Mouse (Mus musculus): Measurements from ENCODE around the gene Rara. TPM values are rescaled to one million over a fixed set of nuclear protein-coding genes. Genes with fewer than 3 reads are reported as not detected.

Rara gene
- polyA plus RNA-seq, 1 experiment from 2014 or later: 49.8 TPM

DNA sequence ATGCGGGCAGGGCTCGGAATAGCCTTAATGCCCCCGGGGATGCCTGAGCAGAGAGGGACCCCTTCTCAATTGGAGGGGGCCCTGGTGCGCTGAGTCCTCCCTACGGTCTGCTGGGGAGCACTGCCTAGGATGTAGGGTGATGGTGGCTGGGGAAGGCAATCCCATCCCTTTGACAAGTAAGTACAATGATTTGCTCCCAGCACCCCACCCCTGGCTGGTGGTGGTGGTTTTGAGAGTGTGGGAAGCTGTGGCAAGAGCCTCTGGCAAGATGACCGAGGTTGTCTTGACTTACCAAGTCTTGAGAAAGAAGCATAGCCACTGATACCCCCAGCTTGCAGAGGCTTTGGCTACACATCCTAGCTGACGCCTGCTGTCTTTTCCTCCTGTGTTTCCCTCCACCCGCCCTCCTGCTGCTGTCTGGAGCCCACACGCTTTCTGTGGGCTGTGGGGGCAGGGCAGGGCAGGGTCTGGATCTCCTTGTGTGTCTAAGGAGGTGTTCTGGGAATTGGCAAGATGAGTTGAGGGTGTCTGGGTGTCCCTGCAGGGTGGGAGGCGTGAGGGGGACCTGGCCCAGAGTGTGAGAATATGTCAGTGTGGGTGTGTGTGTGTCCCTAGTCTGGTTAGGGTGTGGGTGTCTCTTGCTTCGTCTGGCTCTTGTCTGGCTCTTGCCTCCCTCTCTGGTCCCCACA lies 12.5 kb downstream of the Rara start:
- H3K9ac ChIP-seq: peak overlapping the region; percentile 94
- ATAC-seq (ENCODE audit: low FRiP score, low read depth): no peak
- H3K27me3 ChIP-seq: no peaks in the 10 kb centered on the region
- peaks cover 4% of the 10 kb centered on the region; the same call in 1 of the 2 replicates for H3K36me3 ChIP-seq
- peaks cover 87% of the 10 kb centered on the region for H3K4me1 ChIP-seq
- H3K9me3 ChIP-seq: no peaks in the 10 kb centered on the region
- H3K27ac ChIP-seq: peak overlapping the region; percentile 84
- H3K4me2 ChIP-seq (replicated peaks): peak overlapping the region; percentile 95
- 35% methylated on average over 11 of the region's 11 CpGs for WGBS
- peak overlapping the region; percentile 90 for H3K4me3 ChIP-seq

DNA sequence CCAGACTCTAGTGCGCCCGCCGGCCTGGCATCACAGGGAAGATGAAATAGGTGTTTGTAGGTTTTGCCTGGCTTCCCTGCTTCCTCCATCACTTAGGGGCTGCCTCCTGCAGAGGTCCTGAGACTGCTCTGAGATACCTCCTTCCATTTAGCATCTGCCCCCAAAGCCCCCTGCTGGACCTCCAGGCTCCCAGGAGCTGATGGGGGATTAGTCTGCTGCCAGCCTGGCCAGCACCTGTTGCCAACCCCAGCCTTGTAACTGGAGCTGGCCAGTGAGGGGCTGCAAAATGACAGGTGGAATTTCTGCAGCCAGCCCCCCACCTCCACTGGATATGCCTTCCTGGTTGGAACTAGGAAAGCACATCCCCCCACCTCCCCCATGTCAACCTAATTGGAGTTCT lies 13.2 kb downstream of the Rara start:
- peak overlapping the region; percentile 68; the same call in 1 of the 2 replicates for H3K9ac ChIP-seq
- peaks cover 88% of the 10 kb centered on the region for H3K4me1 ChIP-seq
- no peaks in the 10 kb centered on the region for H3K9me3 ChIP-seq
- peak overlapping the region; percentile 95 for H3K4me2 ChIP-seq (replicated peaks)
- ATAC-seq (ENCODE audit: low FRiP score, low read depth): no peak
- H3K27me3 ChIP-seq: no peaks in the 10 kb centered on the region
- WGBS: 12% methylated on average over 3 of the region's 3 CpGs
- peak overlapping the region; percentile 90 for H3K4me3 ChIP-seq
- H3K27ac ChIP-seq: peak overlapping the region; percentile 84
- H3K36me3 ChIP-seq: no peaks in the 10 kb centered on the region

DNA sequence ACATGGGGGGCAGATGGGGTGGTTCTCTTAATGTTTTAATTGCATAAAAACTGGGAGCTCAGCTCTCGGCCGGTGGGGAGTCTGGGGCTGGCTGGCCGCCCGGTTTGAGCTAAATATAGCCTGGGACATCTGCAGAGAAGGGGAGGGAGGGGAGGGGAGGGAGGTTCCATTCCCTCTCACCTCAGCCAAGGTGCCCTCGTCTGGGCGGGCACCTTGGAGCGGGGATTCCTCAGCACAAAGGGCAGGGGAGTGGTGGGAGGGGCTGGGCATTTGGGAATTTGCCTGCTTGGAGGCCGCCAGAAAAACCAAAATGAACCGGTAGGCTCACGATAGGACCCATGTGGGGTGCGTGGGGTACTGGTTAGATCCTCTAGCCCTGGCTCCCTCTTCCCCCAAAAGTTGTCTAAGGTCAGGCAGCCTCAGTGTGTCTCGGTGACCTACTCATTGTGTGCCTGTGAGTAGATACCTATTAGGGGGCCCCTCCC lies 13.8 kb downstream of the Rara start:
- Histone ChIP-seq H3K27me3 (no peaks in the 10 kb centered on the region), H3K9ac (peak overlapping the region; percentile 68), H3K36me3 (no peaks in the 10 kb centered on the region; the same call in 1 of the 2 replicates), H3K4me1 (peaks cover 88% of the 10 kb centered on the region), H3K27ac (peak overlapping the region; percentile 84), H3K9me3 (no peaks in the 10 kb centered on the region), H3K4me3 (peak overlapping the region; percentile 90), H3K4me2 (replicated peaks) (peak overlapping the region; percentile 95)
- ATAC-seq (ENCODE audit: low FRiP score, low read depth): no peak
- WGBS: 3% methylated on average over 12 of the region's 12 CpGs

DNA sequence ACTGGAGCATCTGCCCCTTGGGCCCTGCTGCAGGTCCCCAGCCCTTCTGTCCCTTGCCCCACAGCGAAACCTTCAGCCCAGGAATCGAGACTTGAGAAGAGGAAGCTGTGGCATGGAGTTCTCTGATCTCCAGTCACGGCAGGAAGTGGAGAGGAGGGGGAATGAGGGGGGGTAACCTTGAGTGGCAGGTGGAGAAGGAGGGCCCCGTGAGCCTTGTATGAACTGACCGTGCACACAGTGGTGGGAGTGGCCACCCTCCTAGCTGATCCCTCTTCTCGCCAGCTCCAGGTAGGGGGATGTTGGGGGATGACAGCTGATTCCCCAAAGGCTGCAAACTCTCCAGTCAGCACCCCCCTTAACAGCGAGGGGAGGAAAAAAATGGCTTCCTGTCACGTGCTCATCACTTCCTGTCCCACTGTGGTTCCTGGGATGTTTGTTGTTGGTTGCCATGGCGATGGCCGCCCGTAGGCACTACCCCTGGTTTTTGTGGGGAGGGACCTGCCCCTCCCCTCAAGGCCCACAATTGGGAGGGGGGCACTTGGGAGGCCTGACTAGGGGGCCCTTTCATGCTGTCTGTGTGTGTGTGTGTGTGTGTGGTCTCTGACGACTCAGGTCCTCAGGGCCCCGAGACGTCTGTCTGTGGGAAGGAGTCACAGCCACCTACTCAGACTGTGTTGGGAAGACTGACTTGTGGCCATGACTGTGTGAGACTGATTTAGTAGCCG lies 14.4 kb downstream of the Rara start:
- H3K9ac ChIP-seq: peak overlapping the region; percentile 68
- H3K27me3 ChIP-seq: no peaks in the 10 kb centered on the region
- H3K4me1 ChIP-seq: peaks cover 84% of the 10 kb centered on the region
- H3K4me3 ChIP-seq: peak overlapping the region; percentile 90
- peak overlapping the region; percentile 84 for H3K27ac ChIP-seq
- H3K4me2 ChIP-seq (replicated peaks): peak overlapping the region; percentile 95
- 6% methylated on average over 15 of the region's 15 CpGs for WGBS
- peaks cover 3% of the 10 kb centered on the region for H3K36me3 ChIP-seq
- ATAC-seq (ENCODE audit: low FRiP score, low read depth): no peak
- H3K9me3 ChIP-seq: no peaks in the 10 kb centered on the region

DNA sequence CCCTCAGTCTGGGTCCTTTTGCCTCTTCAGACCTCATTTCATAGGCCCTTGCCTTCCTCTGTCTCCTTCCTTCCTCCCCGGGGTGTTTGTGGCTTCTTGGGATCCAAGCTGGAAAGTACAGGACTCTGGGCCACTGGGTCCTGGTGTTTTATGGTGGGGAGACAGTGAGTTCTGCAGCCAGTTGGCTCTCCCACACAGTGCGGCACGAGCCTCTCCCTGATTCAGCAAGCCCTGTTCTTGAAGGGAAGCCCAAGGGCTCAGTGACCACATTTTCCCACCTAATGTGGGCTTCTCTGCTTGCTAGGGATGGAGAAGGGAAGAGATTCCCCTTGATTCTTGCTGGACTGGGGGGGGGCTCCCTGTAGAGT lies 14.9 kb downstream of the Rara start:
- Histone ChIP-seq H3K4me1 (peaks cover 88% of the 10 kb centered on the region), H3K4me2 (replicated peaks) (peak overlapping the region; percentile 95), H3K27me3 (no peaks in the 10 kb centered on the region), H3K9ac (peak overlapping the region; percentile 68), H3K36me3 (peaks cover 8% of the 10 kb centered on the region), H3K27ac (peak overlapping the region; percentile 84), H3K9me3 (no peaks in the 10 kb centered on the region), H3K4me3 (peak overlapping the region; percentile 90)
- no peak for ATAC-seq (ENCODE audit: low FRiP score, low read depth)
- 34% methylated on average over 3 of the region's 3 CpGs for WGBS

DNA sequence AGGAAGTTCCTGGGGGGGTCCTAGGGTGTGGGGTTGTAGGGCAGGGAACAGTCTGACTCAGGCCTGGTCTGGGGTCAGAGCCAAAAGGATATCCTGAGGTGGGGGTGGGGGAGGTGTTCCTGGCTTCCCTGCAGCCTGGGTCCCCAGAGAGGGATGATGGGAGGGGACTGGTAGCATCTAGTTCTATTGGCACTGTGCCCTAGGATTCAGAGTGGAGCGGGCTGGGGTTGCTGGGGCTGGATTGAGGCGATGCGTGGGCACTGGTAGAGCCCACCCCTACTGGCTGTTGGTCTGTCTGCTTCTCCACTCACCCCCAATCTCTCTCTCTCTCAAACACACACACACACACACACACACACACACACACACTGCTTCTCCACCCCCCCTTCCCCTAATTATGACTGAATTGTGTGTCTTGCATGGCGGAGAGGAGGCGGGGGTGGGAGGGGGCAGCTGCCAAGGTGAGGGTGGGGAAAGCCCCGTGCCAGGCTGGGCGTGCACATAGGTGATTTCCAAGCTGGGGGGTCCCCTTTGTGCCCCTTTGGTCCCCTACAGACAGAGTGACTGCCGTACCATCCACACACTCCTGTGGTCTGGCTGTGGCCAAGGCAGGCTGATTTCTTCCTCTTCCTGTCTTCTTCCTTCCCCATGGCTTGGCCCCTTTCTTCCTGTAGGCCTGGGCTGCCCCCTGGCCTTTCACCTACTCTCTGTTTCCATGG lies 15.5 kb downstream of the Rara start:
- peak overlapping the region; percentile 95 for H3K4me2 ChIP-seq (replicated peaks)
- H3K4me1 ChIP-seq: peaks cover 94% of the 10 kb centered on the region
- ATAC-seq (ENCODE audit: low FRiP score, low read depth): no peak
- peak overlapping the region; percentile 84 for H3K27ac ChIP-seq
- WGBS: 53% methylated on average over 8 of the region's 8 CpGs
- H3K9ac ChIP-seq: peak overlapping the region; percentile 68
- peaks cover 13% of the 10 kb centered on the region for H3K36me3 ChIP-seq
- H3K4me3 ChIP-seq: peak overlapping the region; percentile 90; the same call in 1 of the 2 replicates
- H3K27me3 ChIP-seq: no peaks in the 10 kb centered on the region
- no peaks in the 10 kb centered on the region for H3K9me3 ChIP-seq

DNA sequence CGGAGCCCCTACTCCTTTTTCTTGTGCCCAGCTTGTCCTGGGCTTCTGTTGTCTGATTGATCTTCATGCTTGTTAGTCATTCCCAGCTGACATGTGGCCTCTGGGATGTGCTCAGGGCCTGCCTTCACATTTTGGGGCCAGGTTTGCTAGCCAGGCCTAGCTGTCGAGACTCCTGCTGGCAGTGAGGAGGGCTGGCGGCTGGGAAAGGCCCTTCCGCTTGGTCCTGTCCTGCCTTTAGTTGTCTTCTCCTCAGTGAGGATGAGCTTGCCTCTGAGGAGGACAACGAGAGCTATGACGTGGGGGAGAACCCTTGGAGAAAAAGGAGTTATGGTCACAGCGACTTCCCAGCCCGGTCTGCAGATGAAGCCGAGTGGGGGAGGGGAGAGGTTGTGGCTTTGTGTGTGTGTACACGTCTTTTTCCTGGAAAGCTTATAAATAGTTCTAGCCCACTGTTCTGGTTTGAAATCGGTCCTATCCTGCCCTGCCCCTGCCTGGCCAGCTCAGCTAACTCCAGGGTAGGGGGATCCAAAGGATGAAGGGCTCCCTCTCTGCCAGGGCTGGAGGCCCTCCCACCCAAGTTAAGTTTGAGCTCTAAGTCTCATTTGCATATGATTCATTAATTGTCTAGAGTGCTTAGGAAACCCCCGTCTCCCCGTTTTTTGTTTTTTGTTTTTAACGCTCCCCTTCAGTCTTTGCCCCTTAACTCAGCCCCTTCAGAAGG lies 16.3 kb downstream of the Rara start:
- H3K27ac ChIP-seq: peak overlapping the region; percentile 84
- H3K36me3 ChIP-seq: peaks cover 18% of the 10 kb centered on the region
- no peaks in the 10 kb centered on the region for H3K27me3 ChIP-seq
- whole genome bisulfite sequencing: 36% methylated on average over 14 of the region's 14 CpGs
- no peaks in the 10 kb centered on the region for H3K9me3 ChIP-seq
- H3K4me2 ChIP-seq (replicated peaks): peak overlapping the region; percentile 95
- peak overlapping the region; percentile 68 for H3K9ac ChIP-seq
- H3K4me1 ChIP-seq: peaks cover 92% of the 10 kb centered on the region
- peak overlapping the region; percentile 14; the same call in 1 of the 2 replicates for H3K4me3 ChIP-seq
- ATAC-seq (ENCODE audit: low FRiP score, low read depth): no peak

DNA sequence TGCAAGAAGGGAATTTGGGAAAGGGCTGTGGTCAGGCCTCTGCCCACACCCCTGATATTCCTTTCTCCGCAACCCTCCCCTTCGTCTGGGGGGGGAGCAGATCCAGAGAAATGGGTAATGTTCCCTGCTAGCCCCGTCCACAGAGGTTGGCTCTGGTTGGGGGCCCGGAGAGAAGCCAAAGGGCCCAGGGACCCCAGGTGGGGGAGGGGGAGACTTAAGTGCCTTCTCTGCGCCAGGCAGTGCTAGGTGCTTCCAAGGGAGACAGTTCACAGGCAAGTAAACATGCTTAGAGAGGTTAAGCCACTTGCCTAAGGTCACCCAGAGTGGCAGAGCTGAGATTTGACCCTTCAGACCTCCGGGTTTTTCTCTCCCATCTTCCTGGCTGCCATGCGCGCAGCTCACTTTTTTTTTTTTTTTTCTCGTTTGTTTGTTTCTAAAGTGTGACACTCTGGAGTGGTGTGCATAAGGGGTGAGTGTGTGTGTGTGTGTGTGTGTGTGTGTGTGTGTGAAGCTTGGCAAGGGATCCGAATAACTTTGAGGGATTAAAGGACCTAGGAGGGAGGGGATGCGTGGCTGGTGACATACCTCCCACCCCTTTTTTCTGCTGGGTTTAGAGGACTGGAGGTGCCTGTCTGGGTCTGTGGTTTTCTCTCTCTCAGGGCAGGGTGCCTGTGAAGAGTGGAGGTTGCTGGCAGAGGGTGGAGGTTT lies 17.4 kb downstream of the Rara start:
- Histone ChIP-seq H3K4me1 (peaks cover 92% of the 10 kb centered on the region), H3K27me3 (no peaks in the 10 kb centered on the region), H3K4me3 (peak overlapping the region; percentile 14; the same call in 1 of the 2 replicates), H3K36me3 (peaks cover 26% of the 10 kb centered on the region), H3K27ac (peak overlapping the region; percentile 84; the same call in 1 of the 2 replicates), H3K9me3 (no peaks in the 10 kb centered on the region), H3K9ac (peak overlapping the region; percentile 53), H3K4me2 (replicated peaks) (peak overlapping the region; percentile 95)
- 35% methylated on average over 11 of the region's 11 CpGs for WGBS
- ATAC-seq (ENCODE audit: low FRiP score, low read depth): no peak

DNA sequence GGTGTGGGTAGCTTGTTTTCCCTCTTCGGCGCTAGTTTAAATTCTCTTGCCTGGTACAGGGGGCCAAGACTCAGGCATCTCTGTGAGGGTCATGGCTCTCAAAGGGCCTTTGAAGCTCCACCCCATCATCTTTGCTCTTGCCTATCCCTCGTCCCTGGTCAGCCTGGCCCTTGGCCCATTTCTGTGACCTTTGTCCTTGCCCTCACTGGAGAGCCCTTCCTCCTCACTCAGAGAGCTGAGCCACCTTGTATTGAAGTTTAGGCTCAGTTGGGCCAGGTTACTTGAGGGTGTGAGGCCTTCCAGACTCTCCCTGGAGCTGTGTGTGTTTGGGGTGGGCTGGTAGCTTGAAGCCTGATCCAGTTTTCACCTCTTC lies 18.0 kb downstream of the Rara start:
- H3K36me3 ChIP-seq: peaks cover 32% of the 10 kb centered on the region
- H3K4me3 ChIP-seq: no peak overlapping the region
- H3K9me3 ChIP-seq: no peaks in the 10 kb centered on the region
- peak overlapping the region; percentile 25; the same call in 1 of the 2 replicates for H3K9ac ChIP-seq
- peak overlapping the region; percentile 52; the same call in 1 of the 2 replicates for H3K27ac ChIP-seq
- peaks cover 90% of the 10 kb centered on the region for H3K4me1 ChIP-seq
- H3K27me3 ChIP-seq: no peaks in the 10 kb centered on the region
- ATAC-seq (ENCODE audit: low FRiP score, low read depth): no peak
- no peak overlapping the region; the same call in 1 of the 2 replicates for H3K4me2 ChIP-seq (replicated peaks)
- 46% methylated on average over 3 of the region's 3 CpGs for WGBS

DNA sequence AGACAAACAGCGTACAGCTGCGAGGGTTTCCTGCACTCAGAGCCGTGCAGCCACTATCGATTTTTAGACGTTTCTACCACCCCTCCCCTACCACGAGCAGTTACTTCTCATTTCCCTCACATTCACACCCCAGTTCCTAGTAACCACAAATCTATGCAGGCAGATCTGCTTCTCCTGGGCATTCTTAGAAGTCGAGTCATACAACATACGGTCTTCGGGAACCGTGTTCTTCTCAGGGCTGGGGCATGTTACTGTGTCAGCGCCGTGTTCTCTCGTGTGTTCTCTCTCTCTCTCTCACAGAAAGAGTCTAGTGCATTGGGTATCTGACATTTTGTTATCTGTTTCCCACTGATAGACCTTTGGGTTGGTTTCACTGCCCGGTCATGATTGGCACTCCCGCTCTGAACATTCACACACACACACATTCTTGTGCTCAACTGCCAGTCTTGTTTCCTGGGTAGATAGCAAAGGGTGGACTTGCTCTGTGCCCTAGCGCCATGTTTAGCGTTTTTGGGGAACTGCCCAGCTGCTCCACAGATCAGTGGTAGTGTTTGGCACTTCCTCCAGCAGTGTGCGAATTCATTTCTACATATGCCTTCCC lies 20.5 kb downstream of the Rara start:
- WGBS: 78% methylated on average over 18 of the region's 18 CpGs
- no peaks in the 10 kb centered on the region for H3K27me3 ChIP-seq
- ATAC-seq (ENCODE audit: low FRiP score, low read depth): no peak
- no peaks in the 10 kb centered on the region for H3K9me3 ChIP-seq
- H3K9ac ChIP-seq: no peak overlapping the region
- no peak overlapping the region for H3K4me2 ChIP-seq (replicated peaks)
- peaks cover 87% of the 10 kb centered on the region for H3K4me1 ChIP-seq
- H3K36me3 ChIP-seq: peaks cover 55% of the 10 kb centered on the region
- H3K4me3 ChIP-seq: no peak overlapping the region
- H3K27ac ChIP-seq: no peak overlapping the region; the same call in 1 of the 2 replicates
